Mouse (Mus musculus) ES-Bruce4 (cell line): ENCODE data around the gene Rnf130. TPM values are rescaled to one million over a fixed set of nuclear protein-coding genes. Genes with fewer than 3 reads are reported as not detected.

Experiments used
- H3K27ac ChIP-seq: 2 replicates; pipeline ENCODE4 v1.5.1; 2012; ENCODE audit warnings: low read length, inconsistent platforms; ENCODE audit not compliant: insufficient read depth
- H3K27me3 ChIP-seq: 2 replicates; pipeline ENCODE4 v1.6.1; 2012; ENCODE audit warnings: mild to moderate bottlenecking, low read length, inconsistent platforms; ENCODE audit not compliant: control insufficient read depth, poor library complexity, insufficient read depth, severe bottlenecking
- H3K36me3 ChIP-seq: 2 replicates; pipeline ENCODE4 v1.6.1; 2012; ENCODE audit warnings: inconsistent platforms, mild to moderate bottlenecking, low read length, moderate library complexity; ENCODE audit not compliant: control insufficient read depth, poor library complexity, insufficient read depth, severe bottlenecking
- H3K4me1 ChIP-seq: one replicate; pipeline ENCODE4 v1.8.1; 2011; ENCODE audit warnings: low read length; ENCODE audit not compliant: control insufficient read depth, insufficient read depth
- H3K4me3 ChIP-seq: 2 replicates; pipeline ENCODE4 v1.5.1; 2011; ENCODE audit warnings: low read depth, mild to moderate bottlenecking, low read length
- H3K9ac ChIP-seq: 2 replicates; pipeline ENCODE4 v1.6.1; 2012; ENCODE audit warnings: low read depth, mild to moderate bottlenecking, inconsistent platforms; ENCODE audit not compliant: poor library complexity, severe bottlenecking
- H3K9me3 ChIP-seq: replicated peaks from 2 replicates; pipeline ENCODE4 v1.6.1; 2012; ENCODE audit warnings: mild to moderate bottlenecking, low read length, inconsistent platforms; ENCODE audit not compliant: control insufficient read depth, poor library complexity, insufficient read depth, severe bottlenecking
- CTCF ChIP-seq: IDR thresholded peaks from one replicate; pipeline ENCODE4 v1.8.1; 2011; ENCODE audit warnings: low read depth, low read length
- EP300 ChIP-seq: IDR thresholded peaks from 2 replicates; pipeline ENCODE4 v1.6.1; 2011; ENCODE audit warnings: low read depth, low read length; ENCODE audit not compliant: insufficient read depth
- POLR2A ChIP-seq: IDR thresholded peaks from one replicate; pipeline ENCODE4 v1.8.1; 2011; ENCODE audit warnings: low read length; ENCODE audit not compliant: insufficient read depth
- polyA plus RNA-seq: library from polyadenylated mRNA; stranded (reverse); fragments of >200 nt; gene quantifications from 2 replicates; pipeline ENCODE4 v1.2.4, GENCODE M21; 2011; ENCODE audit warnings: low read depth; ENCODE audit not compliant: missing spikeins, insufficient read depth, insufficient read length

Gene Rnf130
- polyA plus RNA-seq, 1 experiment, result 21.8 TPM

DNA sequence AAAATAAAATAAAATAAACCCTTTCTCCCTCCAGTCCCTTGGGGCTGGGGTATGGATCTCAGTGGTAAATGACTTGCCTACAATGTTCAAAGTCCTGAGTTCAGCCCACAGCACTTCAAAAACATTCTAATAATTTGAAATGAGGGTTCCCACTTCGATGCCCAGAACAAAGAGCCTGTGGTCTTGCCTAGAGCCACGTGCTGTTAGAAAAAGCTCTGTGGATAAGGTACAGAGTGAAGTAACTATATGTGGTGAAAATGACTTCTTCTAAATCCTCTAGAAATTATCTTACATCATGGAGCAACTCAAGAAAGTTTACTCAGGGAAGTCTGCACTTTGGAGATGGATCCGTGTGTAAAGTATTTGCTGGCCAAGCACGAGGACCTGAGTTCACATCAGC, 43.1 kb upstream of the Rnf130 start:
- Histone ChIP-seq H3K27ac (no peak overlapping the region), H3K27me3 (no peaks in the 10 kb centered on the region), H3K4me3 (no peak overlapping the region), H3K9ac (no peak overlapping the region), H3K4me1 (no peaks in the 10 kb centered on the region), H3K9me3 (no peaks in the 10 kb centered on the region), H3K36me3 (no peaks in the 10 kb centered on the region)
- TF ChIP-seq EP300, result no peak
- no peak for TF ChIP-seq POLR2A
- TF ChIP-seq CTCF, result no peak

DNA sequence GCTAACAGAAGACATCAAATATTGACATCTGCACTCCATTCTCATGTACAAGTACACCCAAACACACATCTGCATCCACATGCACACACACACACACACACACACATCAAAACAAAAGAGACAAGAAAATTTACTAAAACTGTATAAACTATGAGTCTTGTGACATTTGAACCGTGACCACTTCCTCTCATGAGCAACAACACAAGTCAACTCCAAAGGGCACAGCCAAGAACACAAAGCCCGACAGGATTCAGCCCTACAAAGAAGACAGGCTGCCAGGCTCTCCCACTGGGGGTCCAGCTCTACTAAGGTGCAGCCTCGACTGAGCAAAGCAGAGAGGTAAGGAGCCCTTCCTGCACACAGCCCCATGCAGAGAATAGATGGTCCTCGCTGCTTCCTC, 42.3 kb upstream of the Rnf130 start:
- TF ChIP-seq EP300 (no peak), POLR2A (no peak), CTCF (no peak)
- Histone ChIP-seq H3K4me3 (no peak overlapping the region), H3K27ac (no peak overlapping the region), H3K9me3 (no peaks in the 10 kb centered on the region), H3K9ac (no peak overlapping the region), H3K4me1 (no peaks in the 10 kb centered on the region), H3K36me3 (no peaks in the 10 kb centered on the region), H3K27me3 (no peaks in the 10 kb centered on the region)

DNA sequence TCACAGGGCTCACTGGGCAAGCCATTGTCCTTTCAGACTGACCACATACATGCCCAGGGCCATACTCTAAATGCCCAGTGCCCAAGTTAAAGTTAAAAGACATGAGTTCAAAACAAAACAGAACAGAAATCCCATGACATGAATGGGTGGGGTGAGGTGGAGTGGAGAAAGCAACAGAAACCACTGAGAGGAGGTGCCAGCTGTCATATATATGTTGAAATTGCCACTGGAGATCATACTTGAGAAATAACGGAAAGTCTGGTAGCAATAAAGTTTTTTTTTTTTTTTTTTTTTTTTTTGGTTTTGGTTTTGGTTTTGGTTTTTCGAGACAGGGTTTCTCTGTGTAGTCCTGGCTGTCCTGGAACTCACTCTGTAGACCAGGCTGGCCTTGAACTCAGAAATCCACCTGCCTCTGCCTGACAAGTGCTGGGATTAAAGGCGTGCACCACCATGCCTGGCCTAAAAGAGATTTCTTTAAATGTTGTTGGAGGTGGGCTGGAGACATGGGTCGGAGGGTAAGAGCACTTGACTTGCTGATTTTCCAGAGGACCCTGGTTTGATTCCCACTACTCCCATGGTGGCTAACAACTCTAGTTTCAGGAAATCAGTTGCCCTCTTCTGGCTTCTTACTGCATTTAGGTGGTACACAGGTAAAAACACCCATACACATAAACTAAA, 41.1 kb upstream of the Rnf130 start:
- H3K36me3 ChIP-seq, result no peaks in the 10 kb centered on the region
- TF ChIP-seq POLR2A (no peak), CTCF (no peak), EP300 (no peak)
- H3K9me3 ChIP-seq, result no peaks in the 10 kb centered on the region
- no peak overlapping the region for H3K4me3 ChIP-seq
- H3K9ac ChIP-seq, result no peak overlapping the region
- H3K27me3 ChIP-seq, result no peaks in the 10 kb centered on the region
- H3K4me1 ChIP-seq, result no peaks in the 10 kb centered on the region
- H3K27ac ChIP-seq, result no peak overlapping the region

- no peak for TF ChIP-seq POLR2A
- H3K27me3 ChIP-seq, result no peaks in the 10 kb centered on the region
- no peak overlapping the region for H3K27ac ChIP-seq
- no peak overlapping the region for H3K9ac ChIP-seq
- no peaks in the 10 kb centered on the region for H3K9me3 ChIP-seq
- no peak overlapping the region for H3K4me3 ChIP-seq
- no peaks in the 10 kb centered on the region for H3K4me1 ChIP-seq
- no peaks in the 10 kb centered on the region for H3K36me3 ChIP-seq
These were observed 40.1 kb upstream of the Rnf130 start for GRCm38 (mm10) chr11:49985009-49985408.

DNA sequence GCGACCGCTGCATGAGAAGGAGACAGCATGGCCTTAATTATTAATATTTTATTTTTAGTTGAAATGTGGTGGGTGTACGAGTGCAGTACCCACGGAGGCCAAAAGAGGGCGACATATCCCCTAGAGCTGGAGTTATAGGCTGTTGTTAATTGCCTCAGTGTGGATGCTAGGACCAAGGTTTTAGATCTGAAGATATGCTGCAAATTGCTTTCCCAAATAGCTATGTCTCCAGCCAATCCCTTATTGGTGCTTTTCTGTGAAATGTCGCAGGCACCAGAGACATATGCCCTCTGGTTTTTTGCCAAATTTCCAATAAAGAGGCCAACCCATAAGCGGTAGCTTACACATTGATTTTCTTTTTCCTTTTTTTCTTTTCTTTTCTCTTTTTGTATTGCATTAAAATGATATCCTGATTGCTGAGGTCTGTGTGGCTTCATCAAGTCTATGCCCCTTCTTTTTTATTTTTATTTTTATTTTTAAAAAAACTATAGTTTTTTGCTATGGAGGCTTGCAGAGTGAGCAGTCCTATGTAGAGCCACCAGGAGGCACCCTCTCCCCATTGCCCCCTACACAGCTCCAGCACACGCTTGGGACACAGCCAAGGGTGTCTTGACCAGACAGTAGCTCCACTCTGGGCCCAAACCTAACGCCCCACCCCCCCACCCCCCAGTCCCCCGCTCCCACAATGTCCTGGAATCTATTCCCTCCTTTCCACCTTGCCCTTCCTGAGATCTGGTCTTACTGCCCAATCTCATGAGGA, 38.7 kb upstream of the Rnf130 start:
- Histone ChIP-seq H3K27me3 (no peaks in the 10 kb centered on the region), H3K4me1 (no peaks in the 10 kb centered on the region), H3K4me3 (no peak overlapping the region), H3K27ac (no peak overlapping the region), H3K9ac (no peak overlapping the region), H3K36me3 (no peaks in the 10 kb centered on the region), H3K9me3 (no peaks in the 10 kb centered on the region)
- no peak for TF ChIP-seq POLR2A
- no peak for TF ChIP-seq EP300
- TF ChIP-seq CTCF, result peak; percentile 71

DNA sequence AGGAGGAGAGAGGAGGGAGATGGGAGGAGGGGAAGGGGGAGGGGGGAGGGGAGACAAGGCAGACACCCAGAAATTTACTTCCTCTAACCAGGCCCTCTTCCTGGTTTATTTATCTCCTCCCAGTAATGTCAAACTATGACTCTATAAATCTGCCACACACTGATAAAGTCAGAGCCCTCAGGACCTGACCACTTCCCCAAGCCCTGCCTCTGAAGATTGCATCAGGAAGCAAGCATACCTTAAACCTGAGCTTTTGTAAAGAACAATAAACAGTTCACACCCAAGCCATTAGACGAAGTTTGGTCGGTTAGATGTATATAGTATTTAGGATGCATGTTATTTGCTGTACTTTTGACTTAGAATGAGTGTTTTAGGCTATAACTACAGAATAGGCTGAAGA, 30.6 kb upstream of the Rnf130 start:
- Histone ChIP-seq H3K36me3 (no peaks in the 10 kb centered on the region), H3K27me3 (no peaks in the 10 kb centered on the region), H3K4me3 (no peak overlapping the region), H3K4me1 (no peaks in the 10 kb centered on the region), H3K9me3 (no peaks in the 10 kb centered on the region), H3K9ac (no peak overlapping the region), H3K27ac (no peak overlapping the region)
- TF ChIP-seq POLR2A (no peak), EP300 (no peak), CTCF (no peak)
